9 mouse cellular contexts compared by ENCODE assay signal in genomic region chr2:9620303-9621244, GRCm38 (mm10).
A peak's percentile ranks its signal among the peaks of the same experiment; 100 is the strongest.
DNase-seq lines count a peak whose midpoint lies in the region; ATAC-seq lines count a peak whose summit lies in the region.
"Had no signal": no experiment of that assay in that cellular context is flagged by ENCODE, and none has a peak within 500 bp of the region (broad histone marks: within the 10 kb centered on the region; RNA-seq: fewer than 3 reads in every experiment).

No protein-coding gene starts in this region.

- H3K36me3 ChIP-seq in hindbrain, embryonic 12.5 days, result no peaks in the 10 kb centered on the region
- H3K36me3 ChIP-seq in hindbrain, embryonic 10.5 days, result no peaks in the 10 kb centered on the region
- H3K36me3 ChIP-seq in embryonic facial prominence, embryonic 15.5 days, result no peaks in the 10 kb centered on the region
- no peaks in the 10 kb centered on the region for H3K36me3 ChIP-seq in heart, embryonic 15.5 days
- no peaks in the 10 kb centered on the region for H3K36me3 ChIP-seq in stomach, embryonic 16.5 days (ENCODE audit: control insufficient read depth, insufficient read depth, low read length)
- H3K36me3 ChIP-seq: embryonic facial prominence, embryonic 12.5 days had no signal

- WGBS in hindbrain, embryonic 12.5 days, result 79% methylated on average over 21 of the region's 21 CpGs
- WGBS in hindbrain, embryonic 10.5 days, result 90% methylated on average over 21 of the region's 21 CpGs
- WGBS in embryonic facial prominence, embryonic 15.5 days, result 56% methylated on average over 21 of the region's 21 CpGs
- 48% methylated on average over 21 of the region's 21 CpGs for WGBS in heart, embryonic 15.5 days
- WGBS in stomach, embryonic 16.5 days, result 44% methylated on average over 21 of the region's 21 CpGs

- H3K9ac ChIP-seq in hindbrain, embryonic 12.5 days, result no peak overlapping the region
- H3K9ac ChIP-seq in embryonic facial prominence, embryonic 15.5 days, result no peak overlapping the region
- no peak overlapping the region for H3K9ac ChIP-seq in heart, embryonic 15.5 days
- no peak overlapping the region for H3K9ac ChIP-seq in stomach, embryonic 16.5 days (ENCODE audit: low read length)
- H3K9ac ChIP-seq: embryonic facial prominence, embryonic 12.5 days had no signal

- ATAC-seq in hindbrain, embryonic 12.5 days (ENCODE audit: low FRiP score), result peak; percentile 73
- peak; percentile 67 for ATAC-seq in embryonic facial prominence, embryonic 15.5 days (ENCODE audit: insufficient number of reproducible peaks, low FRiP score, low TSS enrichment, low read depth)
- ATAC-seq in heart, embryonic 15.5 days (replicated peaks; ENCODE audit: insufficient number of reproducible peaks, insufficient read depth, low FRiP score, low read depth), result peak; percentile 85
- ATAC-seq in stomach, embryonic 16.5 days (ENCODE audit: insufficient read depth, low FRiP score), result peak; percentile 89
- ATAC-seq in activated CD4-positive, CD25-positive, alpha-beta regulatory T cell, adult 4 months, result no peak

- H3K4me3 ChIP-seq in hindbrain, embryonic 12.5 days, result no peak overlapping the region
- H3K4me3 ChIP-seq in hindbrain, embryonic 10.5 days, result no peak overlapping the region
- H3K4me3 ChIP-seq in embryonic facial prominence, embryonic 15.5 days (replicated peaks), result no peak overlapping the region
- H3K4me3 ChIP-seq in heart, embryonic 15.5 days, result no peak overlapping the region
- H3K4me3 ChIP-seq in stomach, embryonic 16.5 days (replicated peaks; ENCODE audit: low read length), result no peak overlapping the region
- H3K4me3 ChIP-seq: embryonic facial prominence, embryonic 12.5 days had no signal

- H3K27ac ChIP-seq in hindbrain, embryonic 12.5 days, result no peak overlapping the region
- H3K27ac ChIP-seq in hindbrain, embryonic 10.5 days, result no peak overlapping the region
- H3K27ac ChIP-seq in embryonic facial prominence, embryonic 15.5 days (replicated peaks), result peak overlapping the region; percentile 31; the same call in 1 of the 2 replicates
- no peak overlapping the region for H3K27ac ChIP-seq in heart, embryonic 15.5 days
- no peak overlapping the region for H3K27ac ChIP-seq in stomach, embryonic 16.5 days (ENCODE audit: low read length)
- H3K27ac ChIP-seq: embryonic facial prominence, embryonic 12.5 days had no signal

- no peaks in the 10 kb centered on the region for H3K27me3 ChIP-seq in hindbrain, embryonic 12.5 days
- H3K27me3 ChIP-seq in hindbrain, embryonic 10.5 days (ENCODE audit: insufficient read depth, poor library complexity, severe bottlenecking), result no peaks in the 10 kb centered on the region
- no peaks in the 10 kb centered on the region for H3K27me3 ChIP-seq in embryonic facial prominence, embryonic 15.5 days
- H3K27me3 ChIP-seq in heart, embryonic 15.5 days, result no peaks in the 10 kb centered on the region
- H3K27me3 ChIP-seq in stomach, embryonic 16.5 days (ENCODE audit: control insufficient read depth, insufficient read depth, low read length), result no peaks in the 10 kb centered on the region
- H3K27me3 ChIP-seq: embryonic facial prominence, embryonic 12.5 days had no signal

- DNase-seq in hindbrain, embryonic 10.5 days (ENCODE audit: low spot score), result no peak
- peak; percentile 85 to 94 for DNase-seq in layer of hippocampus, adult 18-20 months (ENCODE audit: low spot score in 2 of 2)
- peak; percentile 86 for DNase-seq in lung, postnatal 10 days

- H3K4me2 ChIP-seq in hindbrain, embryonic 12.5 days (replicated peaks), result no peak overlapping the region
- H3K4me2 ChIP-seq in embryonic facial prominence, embryonic 15.5 days (replicated peaks), result no peak overlapping the region
- 0 out of 2 replicates have a peak overlapping the region, but pooled peaks have one; percentile 1 for H3K4me2 ChIP-seq in heart, embryonic 15.5 days
- peak overlapping the region; percentile 27; the same call in 1 of the 2 replicates for H3K4me2 ChIP-seq in stomach, embryonic 16.5 days (ENCODE audit: low read depth, low read length)
- H3K4me2 ChIP-seq: embryonic facial prominence, embryonic 12.5 days had no signal

- H3K4me1 ChIP-seq in hindbrain, embryonic 12.5 days, result no peaks in the 10 kb centered on the region
- no peaks in the 10 kb centered on the region for H3K4me1 ChIP-seq in hindbrain, embryonic 10.5 days (replicated peaks)
- H3K4me1 ChIP-seq in embryonic facial prominence, embryonic 15.5 days, result peaks cover 7% of the 10 kb centered on the region
- peaks cover 6% of the 10 kb centered on the region for H3K4me1 ChIP-seq in heart, embryonic 15.5 days (replicated peaks)
- H3K4me1 ChIP-seq in stomach, embryonic 16.5 days (ENCODE audit: control insufficient read depth, insufficient read depth, low read length), result peaks cover 9% of the 10 kb centered on the region
- H3K4me1 ChIP-seq: embryonic facial prominence, embryonic 12.5 days had no signal

- H3K9me3 ChIP-seq in hindbrain, embryonic 12.5 days (replicated peaks), result no peaks in the 10 kb centered on the region
- no peaks in the 10 kb centered on the region for H3K9me3 ChIP-seq in hindbrain, embryonic 10.5 days
- no peaks in the 10 kb centered on the region for H3K9me3 ChIP-seq in embryonic facial prominence, embryonic 15.5 days (replicated peaks)
- no peaks in the 10 kb centered on the region for H3K9me3 ChIP-seq in heart, embryonic 15.5 days (replicated peaks)
- H3K9me3 ChIP-seq in stomach, embryonic 16.5 days (replicated peaks; ENCODE audit: control insufficient read depth, low read length), result no peaks in the 10 kb centered on the region
- H3K9me3 ChIP-seq: embryonic facial prominence, embryonic 12.5 days had no signal

Comparison
In these comparisons a context has a peak if more than half of its experiments do, and no peak if none do; other contexts are left out.
1. H3K4me2 ChIP-seq: peak in heart, embryonic 15.5 days (single experiment) and stomach, embryonic 16.5 days (single experiment); none in hindbrain, embryonic 12.5 days (single experiment) and embryonic facial prominence, embryonic 15.5 days (single experiment).